14 mouse cellular contexts compared by ENCODE assay signal in the genomic region with DNA sequence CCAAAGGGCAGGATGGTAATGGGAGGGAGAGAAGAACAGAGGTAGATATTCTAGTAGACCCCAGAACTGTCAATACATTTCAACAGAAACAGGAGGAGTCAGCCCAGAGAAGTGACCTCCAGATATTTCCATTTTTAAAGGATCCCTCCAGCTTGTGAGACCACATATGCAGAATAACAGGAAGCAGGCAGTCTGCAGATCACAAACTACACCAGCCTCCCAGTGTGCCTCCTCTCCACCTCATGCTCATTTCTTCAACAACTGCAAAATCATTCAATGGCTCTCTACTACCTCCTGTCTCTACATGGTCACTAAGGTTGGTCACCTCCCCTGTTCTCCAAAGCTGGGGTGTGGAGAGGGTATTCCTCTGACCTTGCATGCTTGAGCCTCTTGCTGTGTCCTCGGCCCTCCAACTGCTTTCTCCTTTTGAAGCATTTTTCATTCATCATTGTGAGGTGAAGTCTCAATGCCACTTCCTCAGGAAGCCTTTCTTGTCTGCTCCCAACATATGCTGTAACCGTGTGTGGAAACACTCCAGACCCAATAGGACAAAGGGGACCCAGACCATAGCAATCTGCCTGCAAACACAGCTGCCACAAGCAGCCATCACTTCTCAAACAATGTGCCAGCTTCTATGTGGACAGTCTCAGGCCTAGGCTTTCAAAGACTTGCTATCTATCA. TPM values are rescaled to one million over a fixed set of nuclear protein-coding genes. Genes with fewer than 3 reads are reported as not detected.
DNase-seq lines count a peak whose midpoint lies in the region; ATAC-seq and TF ChIP-seq lines count a peak whose summit lies in the region.
"Had no signal": no experiment of that assay in that cellular context is flagged by ENCODE, and none has a peak within 500 bp of the region (broad histone marks: within the 10 kb centered on the region; RNA-seq: fewer than 3 reads in every experiment).

No protein-coding gene starts in this region.

- no peak overlapping the region for H3K4me2 ChIP-seq in lung, embryonic 14.5 days
- H3K4me2 ChIP-seq in hindbrain, embryonic 11.5 days (replicated peaks; ENCODE audit: low read depth, low read length) = no peak overlapping the region
- H3K4me2 ChIP-seq: embryonic facial prominence, embryonic 13.5 days; midbrain, embryonic 15.5 days had no signal

- no peak for ATAC-seq in lung, embryonic 14.5 days (ENCODE audit: insufficient read depth)
- peak; percentile 73 to 80 for ATAC-seq in hematopoietic stem cell, adult 5-6 weeks (replicated peaks in 1 of 2; ENCODE audit: insufficient read depth in 1 of 2, low FRiP score in 2 of 2, low TSS enrichment in 1 of 2, low read depth in 1 of 2, poor library complexity in 2 of 2, severe bottlenecking in 2 of 2)
- no peak for ATAC-seq in hindbrain, embryonic 11.5 days (ENCODE audit: low FRiP score)

- peaks cover 17% of the 10 kb centered on the region for H3K27me3 ChIP-seq in lung, embryonic 14.5 days (ENCODE audit: insufficient read depth, low read length)
- peaks cover 18% of the 10 kb centered on the region for H3K27me3 ChIP-seq in hindbrain, embryonic 11.5 days (ENCODE audit: control insufficient read depth, insufficient read depth, low read length)

- 41% methylated on average over 2 of the region's 2 CpGs for WGBS in lung, embryonic 14.5 days
- 50% methylated on average over 2 of the region's 2 CpGs for WGBS in hindbrain, embryonic 11.5 days

- H3K4me1 ChIP-seq in lung, embryonic 14.5 days (ENCODE audit: insufficient read depth) = peaks cover 11% of the 10 kb centered on the region
- H3K4me1 ChIP-seq in hindbrain, embryonic 11.5 days (replicated peaks; ENCODE audit: control insufficient read depth, insufficient read depth, low read length) = peaks cover 1% of the 10 kb centered on the region; the same call in 1 of the 2 replicates

- TF ChIP-seq CTCF in lung, embryonic 14.5 days (IDR thresholded peaks at IDR 0.05; ENCODE audit: low read depth) = no peak

- no peak overlapping the region for H3K4me3 ChIP-seq in lung, embryonic 14.5 days (ENCODE audit: low read depth, low read length)
- no peak overlapping the region for H3K4me3 ChIP-seq in hindbrain, embryonic 11.5 days (ENCODE audit: low read depth, low read length)
- H3K4me3 ChIP-seq: embryonic facial prominence, embryonic 13.5 days; midbrain, embryonic 15.5 days had no signal

- H3K9me3 ChIP-seq in lung, embryonic 14.5 days (ENCODE audit: low read depth, low read length) = no peaks in the 10 kb centered on the region
- no peaks in the 10 kb centered on the region for H3K9me3 ChIP-seq in hindbrain, embryonic 11.5 days (ENCODE audit: control insufficient read depth, low read length)
- H3K9me3 ChIP-seq: embryonic facial prominence, embryonic 13.5 days; midbrain, embryonic 15.5 days had no signal

- peak; percentile 69 to 91 for DNase-seq in adrenal gland, adult (ENCODE audit: inconsistent age in 2 of 2, low spot score in 1 of 2)
- DNase-seq in adrenal gland, postnatal 25 days = no peak
- DNase-seq in lung, embryonic 14.5 days = peak; percentile 33
- DNase-seq in lung, postnatal 36 days = no peak
- peak; percentile 59 for DNase-seq in thymus, postnatal 14 days
- DNase-seq in hindbrain, embryonic 11.5 days (ENCODE audit: low spot score) = no peak
- DNase-seq in cerebellum, postnatal 14 days = no peak
- DNase-seq: cerebellum, adult 11-12 months; heart, postnatal 14 days; kidney, postnatal 4 days; left cerebral cortex, postnatal 4 days had no signal

- no peak overlapping the region for H3K9ac ChIP-seq in lung, embryonic 14.5 days
- H3K9ac ChIP-seq in hindbrain, embryonic 11.5 days (ENCODE audit: low read depth, low read length) = no peak overlapping the region
- H3K9ac ChIP-seq: embryonic facial prominence, embryonic 13.5 days; midbrain, embryonic 15.5 days had no signal

- H3K27ac ChIP-seq in lung, embryonic 14.5 days (ENCODE audit: low read depth) = peak overlapping the region; percentile 42; the same call in 1 of the 2 replicates
- H3K27ac ChIP-seq in hindbrain, embryonic 11.5 days (ENCODE audit: low read depth, low read length) = no peak overlapping the region
- H3K27ac ChIP-seq: embryonic facial prominence, embryonic 13.5 days; midbrain, embryonic 15.5 days had no signal

- no peaks in the 10 kb centered on the region for H3K36me3 ChIP-seq in lung, embryonic 14.5 days (ENCODE audit: insufficient read depth)
- no peaks in the 10 kb centered on the region for H3K36me3 ChIP-seq in hindbrain, embryonic 11.5 days (ENCODE audit: control insufficient read depth, insufficient read depth, low read length)
- H3K36me3 ChIP-seq: embryonic facial prominence, embryonic 13.5 days; midbrain, embryonic 15.5 days had no signal

RNA-seq across cellular contexts. Expression of a gene that starts 7.1 kb away (rescaled TPM):
- 63.4 and 70.3 TPM in 2 replicates for total RNA-seq in adrenal gland, postnatal 25 days (2021)
- polyA plus RNA-seq in lung, embryonic 14.5 days (2014; fragmentation: Nextera tagmentation; extraction: Ambion mirVana) = 7.2 and 7.5 TPM in 2 replicates
- total RNA-seq in hematopoietic stem cell, adult 5-6 weeks (2017) = 13.7 and 19.1 TPM in 2 replicates
- 1.7 and 3.0 TPM in 2 replicates for polyA plus RNA-seq in hindbrain, embryonic 11.5 days (2014; fragmentation: Nextera tagmentation; extraction: Ambion mirVana)

Comparison
In these comparisons a context has a peak if more than half of its experiments do, and no peak if none do; other contexts are left out.
1. DNase-seq: peak in adrenal gland, adult (2 of 2), lung, embryonic 14.5 days (single experiment) and thymus, postnatal 14 days (single experiment); none in adrenal gland, postnatal 25 days (single experiment), lung, postnatal 36 days (single experiment), hindbrain, embryonic 11.5 days (single experiment) and cerebellum, postnatal 14 days (0 of 2).
2. ATAC-seq: peak in hematopoietic stem cell, adult 5-6 weeks (2 of 2); none in lung, embryonic 14.5 days (single experiment) and hindbrain, embryonic 11.5 days (single experiment).